Mouse (Mus musculus) left cerebral cortex, adult 11 months (tissue): ENCODE results near the gene Kctd2.
"Not testable (repeated sequence)": the region's sequence is repeated elsewhere in the genome, so short reads cannot be mapped to it uniquely, and the experiment has no call there.

Experiments
- DNase-seq: peaks from one replicate; pipeline ENCODE4 v3.0.0; 2022; ENCODE audit warnings: low spot score

Gene Kctd2

GRCm38 (mm10) chr11:115439906-115440595 lies 20.1 kb downstream of the Kctd2 start, which contains the start of gene Trim80:
Gene Trim80, plus strand, starts transcription at chr11:115440545.
- DNase-seq, result no peak

- no peak for DNase-seq
Measured at GRCm38 (mm10) chr11:115441417-115441816, 21.5 kb downstream of the Kctd2 start.

GRCm38 (mm10) chr11:115446906-115447305 lies 27.0 kb downstream of the Kctd2 start:
- no peak for DNase-seq

GRCm38 (mm10) chr11:115447321-115447885 lies 27.5 kb downstream of the Kctd2 start:
- no peak for DNase-seq

GRCm38 (mm10) chr11:115448075-115448474 lies 28.1 kb downstream of the Kctd2 start:
- DNase-seq, result no peak

- DNase-seq, result no peak
Measured at GRCm38 (mm10) chr11:115448998-115449397, 29.1 kb downstream of the Kctd2 start.

- no peak for DNase-seq
Measured at GRCm38 (mm10) chr11:115450176-115450575, 30.2 kb downstream of the Kctd2 start.

GRCm38 (mm10) chr11:115451781-115452241 lies 31.9 kb downstream of the Kctd2 start:
- DNase-seq, result no peak

- DNase-seq, result no peak
Measured at GRCm38 (mm10) chr11:115452281-115452860, 32.4 kb downstream of the Kctd2 start.

GRCm38 (mm10) chr11:115453306-115453705 lies 33.4 kb downstream of the Kctd2 start:
- no peak for DNase-seq

- not testable (repeated sequence) for DNase-seq
Measured at GRCm38 (mm10) chr11:115454822-115455221, 34.9 kb downstream of the Kctd2 start.

GRCm38 (mm10) chr11:115455619-115456018 lies 35.7 kb downstream of the Kctd2 start:
- DNase-seq, result no peak

GRCm38 (mm10) chr11:115456182-115456581 lies 36.3 kb downstream of the Kctd2 start:
- no peak for DNase-seq

GRCm38 (mm10) chr11:115457405-115457804 lies 37.5 kb downstream of the Kctd2 start:
- DNase-seq, result no peak

GRCm38 (mm10) chr11:115460976-115461375 lies 41.0 kb downstream of the Kctd2 start:
- no peak for DNase-seq

- no peak for DNase-seq
Measured at GRCm38 (mm10) chr11:115461846-115462242, 41.9 kb downstream of the Kctd2 start.

GRCm38 (mm10) chr11:115462243-115462891 lies 42.4 kb downstream of the Kctd2 start, which contains the start of gene Slc16a5:
Gene Slc16a5, plus strand, starts transcription at chr11:115462474.
- no peak for DNase-seq

- DNase-seq, result no peak
Measured at GRCm38 (mm10) chr11:115463397-115463796, 43.5 kb downstream of the Kctd2 start.

- no peak for DNase-seq
Measured at GRCm38 (mm10) chr11:115464851-115465250, 44.9 kb downstream of the Kctd2 start.

GRCm38 (mm10) chr11:115467217-115467618 lies 47.3 kb downstream of the Kctd2 start:
- no peak for DNase-seq

GRCm38 (mm10) chr11:115472183-115472582 lies 52.3 kb downstream of the Kctd2 start:
- DNase-seq, result no peak

- DNase-seq, result peak; percentile 94
Measured at GRCm38 (mm10) chr11:115473626-115474275, 53.8 kb downstream of the Kctd2 start.
